Mouse (Mus musculus): ENCODE measurements around the gene Nlrc5.

GRCm38 (mm10) chr8:94422270-94422669, 11.9 kb upstream of the Nlrc5 start:
- no peak for TF ChIP-seq POLR2A (IDR thresholded peaks at IDR 0.05; ENCODE audit: extremely low read depth, insufficient read depth, low read length)
- TF ChIP-seq CTCF (IDR thresholded peaks at IDR 0.05; ENCODE audit: low read depth, low read length), result no peak

Measured in liver, adult 2 months (tissue).